Mouse (Mus musculus): ENCODE measurements at regions not wholly inside any gene's neighbourhood (a gene's known extent, or its start where the extent isn't known, plus 50 kb on each side); places are given as distances from the start of the nearest gene placed in this dataset.

DNA sequence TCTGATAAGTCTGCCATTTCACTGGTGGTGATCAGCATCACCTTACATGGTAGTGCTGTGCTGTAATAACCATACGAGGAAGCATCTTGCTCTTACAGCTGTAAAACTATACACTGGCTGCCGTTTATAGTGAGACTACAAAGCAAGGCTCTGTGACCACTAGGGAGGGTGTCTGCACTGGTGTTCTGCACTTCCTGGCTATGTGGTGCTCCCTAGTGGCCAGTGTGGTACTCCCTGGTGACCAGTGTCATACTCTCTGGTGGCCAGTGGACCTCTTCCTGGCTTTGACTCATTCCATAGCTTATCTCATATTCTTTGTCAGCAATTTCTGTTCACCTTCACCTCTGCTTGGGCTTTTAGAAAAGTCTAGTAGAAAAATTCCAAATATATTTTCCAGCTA, 114.7 kb upstream of the Lsm14a start:
- TF ChIP-seq POLR2A (IDR thresholded peaks at IDR 0.05; ENCODE audit: low read depth, low read length) (no peak), CTCF (IDR thresholded peaks at IDR 0.05; ENCODE audit: borderline replicate concordance, insufficient read depth, low read length) (peak; percentile 13; the same call in 1 of the 2 replicates)

All from embryonic fibroblast, embryonic 13.5 days (primary cell).